Comparison of ENCODE assay signal across 8 mouse cellular contexts in the genomic region with DNA sequence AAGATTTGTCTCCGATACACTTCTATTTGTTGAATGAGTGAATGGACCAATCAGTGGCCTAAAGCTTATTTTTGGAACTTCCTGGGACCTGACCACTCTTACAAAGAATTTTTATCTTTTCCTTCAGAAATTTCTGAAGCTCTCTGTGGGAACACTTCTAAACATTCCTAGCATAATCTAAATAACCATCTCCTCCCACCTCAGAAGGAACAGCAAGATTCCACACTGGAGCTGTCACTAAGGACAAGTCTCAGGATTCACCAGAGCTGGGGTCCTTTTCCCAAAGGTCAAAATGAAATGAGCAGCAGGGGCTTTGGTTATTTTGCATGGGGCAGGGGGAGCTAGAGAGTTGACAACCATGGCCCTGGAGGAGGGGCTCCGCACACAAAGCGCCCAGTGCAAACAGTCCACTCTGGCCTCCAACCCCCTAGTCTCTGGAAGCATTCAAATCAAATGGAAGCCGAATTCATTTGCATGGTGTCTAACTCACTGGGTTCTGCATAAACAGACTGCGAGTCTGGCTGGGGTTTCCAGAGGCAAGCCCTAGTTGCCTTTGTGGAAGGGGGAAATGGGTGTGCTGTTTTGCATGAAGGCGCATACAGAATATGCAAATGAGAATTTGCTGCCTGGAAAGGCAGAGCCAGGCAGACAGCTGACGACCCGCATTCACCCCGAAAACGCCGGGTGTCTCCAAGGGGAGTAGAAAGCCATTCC. TPM values are rescaled to one million over a fixed set of nuclear protein-coding genes. Genes with fewer than 3 reads are reported as not detected.
A peak's percentile ranks its signal among the peaks of the same experiment; 100 is the strongest.
DNase-seq lines count a peak whose midpoint lies in the region; ATAC-seq and TF ChIP-seq lines count a peak whose summit lies in the region.
"Had no signal": no experiment of that assay in that cellular context is flagged by ENCODE, and none has a peak within 500 bp of the region (broad histone marks: within the 10 kb centered on the region; RNA-seq: fewer than 3 reads in every experiment).

No protein-coding gene starts in this region.

- peaks cover 26% of the 10 kb centered on the region for H3K36me3 ChIP-seq in embryonic facial prominence, embryonic 10.5 days (replicated peaks)
- H3K36me3 ChIP-seq in hindbrain, embryonic 16.5 days (ENCODE audit: control insufficient read depth, insufficient read depth, low read length): no peaks in the 10 kb centered on the region
- H3K36me3 ChIP-seq in neural tube, embryonic 15.5 days: no peaks in the 10 kb centered on the region

- DNase-seq in left cerebral cortex, adult 2 months (ENCODE audit: extremely low spot score in 1 of 2, low spot score in 2 of 2): peak; percentile 10 to 24
- no peak for DNase-seq in left cerebral cortex, adult 18-20 months (ENCODE audit: low spot score in 2 of 2)
- peak; percentile 65 for DNase-seq in embryonic facial prominence, embryonic 10.5 days (ENCODE audit: low spot score)
- DNase-seq in ovary, postnatal 14 days (ENCODE audit: low spot score): no peak
- DNase-seq in spleen, postnatal 4 days (ENCODE audit: low spot score in 2 of 2): no peak

- H3K4me3 ChIP-seq in left cerebral cortex, adult 2 months: no peak overlapping the region; the same call in 1 of the 2 replicates
- H3K4me3 ChIP-seq in embryonic facial prominence, embryonic 10.5 days: peak overlapping the region; percentile 38
- H3K4me3 ChIP-seq in hindbrain, embryonic 16.5 days (ENCODE audit: low read length): peak overlapping the region; percentile 16
- no peak overlapping the region for H3K4me3 ChIP-seq in neural tube, embryonic 15.5 days (replicated peaks)

- ATAC-seq in hindbrain, embryonic 16.5 days: peak; percentile 95
- ATAC-seq in neural tube, embryonic 15.5 days (ENCODE audit: low FRiP score): peak; percentile 75

- H3K9ac ChIP-seq in hindbrain, embryonic 16.5 days (ENCODE audit: low read depth, low read length): no peak overlapping the region
- no peak overlapping the region for H3K9ac ChIP-seq in neural tube, embryonic 15.5 days (replicated peaks)
- H3K9ac ChIP-seq: liver, embryonic 14.5 days had no signal

- 11% methylated on average over 11 of the region's 11 CpGs for WGBS in embryonic facial prominence, embryonic 10.5 days
- 12% methylated on average over 11 of the region's 11 CpGs for WGBS in hindbrain, embryonic 16.5 days
- WGBS in neural tube, embryonic 15.5 days: 12% methylated on average over 11 of the region's 11 CpGs

- no peak overlapping the region for H3K27ac ChIP-seq in left cerebral cortex, adult 2 months
- peak overlapping the region; percentile 63 for H3K27ac ChIP-seq in embryonic facial prominence, embryonic 10.5 days (replicated peaks)
- H3K27ac ChIP-seq in hindbrain, embryonic 16.5 days (ENCODE audit: low read depth, low read length): 0 out of 2 replicates have a peak overlapping the region, but pooled peaks have one; percentile 36
- peak overlapping the region; percentile 33 for H3K27ac ChIP-seq in neural tube, embryonic 15.5 days (replicated peaks)
- H3K27ac ChIP-seq: liver, embryonic 14.5 days had no signal

- TF ChIP-seq CTCF in left cerebral cortex, adult 2 months (IDR thresholded peaks at IDR 0.05): no peak; the same call in none of the 2 replicates

- H3K9me3 ChIP-seq in embryonic facial prominence, embryonic 10.5 days: no peaks in the 10 kb centered on the region
- H3K9me3 ChIP-seq in hindbrain, embryonic 16.5 days (ENCODE audit: control insufficient read depth, low read length): no peaks in the 10 kb centered on the region
- no peaks in the 10 kb centered on the region for H3K9me3 ChIP-seq in neural tube, embryonic 15.5 days (replicated peaks)

- intact Hi-C loops in left cerebral cortex, adult 2 months (cut with DNase I): no loop called here

- 0 out of 2 replicates have a peak, but pooled peaks cover 6% of the 10 kb centered on the region for H3K27me3 ChIP-seq in embryonic facial prominence, embryonic 10.5 days (replicated peaks; ENCODE audit: low read depth, poor library complexity, severe bottlenecking)
- H3K27me3 ChIP-seq in hindbrain, embryonic 16.5 days (replicated peaks; ENCODE audit: control insufficient read depth, insufficient read depth, low read length): no peaks in the 10 kb centered on the region
- no peaks in the 10 kb centered on the region for H3K27me3 ChIP-seq in neural tube, embryonic 15.5 days (replicated peaks)

- H3K4me1 ChIP-seq in embryonic facial prominence, embryonic 10.5 days: peaks cover 83% of the 10 kb centered on the region
- peaks cover 30% of the 10 kb centered on the region for H3K4me1 ChIP-seq in hindbrain, embryonic 16.5 days (ENCODE audit: control insufficient read depth, insufficient read depth, low read depth, low read length)
- peaks cover 49% of the 10 kb centered on the region for H3K4me1 ChIP-seq in neural tube, embryonic 15.5 days

- H3K4me2 ChIP-seq in hindbrain, embryonic 16.5 days (ENCODE audit: low read length): peak overlapping the region; percentile 42
- H3K4me2 ChIP-seq in neural tube, embryonic 15.5 days: peak overlapping the region; percentile 23

RNA-seq across cellular contexts. Expression of gene Epha4, which starts 18.3 kb away (rescaled TPM):
- 100 to 1,000 TPM; 173 to 174 TPM for total RNA-seq in left cerebral cortex, adult 2 months (2021)
- 100 to 1,000 TPM; 148 to 151 TPM for total RNA-seq in left cerebral cortex, adult 18-20 months (2021)
- polyA plus RNA-seq in embryonic facial prominence, embryonic 10.5 days (2016; fragmentation: Nextera tagmentation; extraction: Ambion mirVana): 26.2 and 29.1 TPM in 2 replicates
- 37.7 and 40.8 TPM in 2 replicates for polyA plus RNA-seq in hindbrain, embryonic 16.5 days (2015; fragmentation: Nextera tagmentation; extraction: Ambion mirVana)
- polyA plus RNA-seq in neural tube, embryonic 15.5 days (2015; fragmentation: Nextera tagmentation; extraction: Ambion mirVana): 27.9 and 36.8 TPM in 2 replicates

Comparison
In these comparisons a context has a peak if more than half of its experiments do, and no peak if none do; other contexts are left out.
1. DNase-seq: peak in left cerebral cortex, adult 2 months (2 of 2) and embryonic facial prominence, embryonic 10.5 days (single experiment); none in left cerebral cortex, adult 18-20 months (0 of 2), ovary, postnatal 14 days (single experiment) and spleen, postnatal 4 days (0 of 2).
2. H3K4me3 ChIP-seq: peak in embryonic facial prominence, embryonic 10.5 days (single experiment) and hindbrain, embryonic 16.5 days (single experiment); none in left cerebral cortex, adult 2 months (single experiment) and neural tube, embryonic 15.5 days (single experiment).